Mouse (Mus musculus): ENCODE results near the gene Grb14.

The Grb14 gene

GRCm38 (mm10) chr2:64973819-64974441, 50.9 kb downstream of the Grb14 start:
- DNase-seq, result no peak

DNA sequence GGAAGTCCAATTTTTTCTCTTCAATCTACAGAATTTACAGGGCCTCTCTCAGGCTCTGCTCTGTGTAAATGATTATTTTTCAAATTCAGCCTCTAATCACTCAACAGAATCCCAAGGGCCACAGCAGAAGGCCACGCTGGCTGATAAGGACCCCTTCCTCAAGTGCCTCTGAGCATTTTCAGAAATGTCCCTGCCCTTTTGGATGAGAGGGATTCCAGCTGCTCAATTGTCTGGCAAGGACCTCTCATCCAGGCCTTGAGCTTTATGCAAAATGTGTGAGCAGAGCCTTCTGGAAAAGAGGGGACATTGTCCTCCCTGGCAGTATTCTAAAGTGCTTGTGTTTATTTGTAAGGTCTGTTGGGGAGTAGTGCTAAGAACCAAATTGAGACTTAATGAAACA, 51.7 kb downstream of the Grb14 start:
- DNase-seq, result no peak

GRCm38 (mm10) chr2:64971828-64972227, 53.0 kb downstream of the Grb14 start:
- DNase-seq, result no peak

GRCm38 (mm10) chr2:64970992-64971391, 53.8 kb downstream of the Grb14 start:
- DNase-seq, result no peak

GRCm38 (mm10) chr2:64966893-64967444, 57.8 kb downstream of the Grb14 start:
- DNase-seq, result no peak

DNA sequence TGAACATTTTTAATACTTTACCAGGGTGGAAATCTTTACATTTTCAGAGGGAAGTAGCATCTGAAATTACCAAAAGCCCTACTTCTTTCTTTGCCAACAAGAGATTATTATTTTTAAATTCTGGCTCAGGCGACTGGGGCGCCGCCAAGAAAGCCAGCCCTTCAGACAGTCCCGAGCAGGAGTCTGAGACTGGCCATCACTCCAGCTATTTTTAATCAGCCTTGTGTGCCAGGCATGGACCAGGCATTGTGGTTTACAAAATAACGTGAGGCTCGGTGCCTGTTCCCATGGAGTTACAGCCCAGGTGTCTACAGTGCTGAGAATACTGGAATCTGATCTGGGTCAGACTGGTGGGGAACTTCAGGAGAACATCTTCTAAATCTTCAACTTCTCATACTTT, 58.5 kb downstream of the Grb14 start:
- no peak for DNase-seq

DNA sequence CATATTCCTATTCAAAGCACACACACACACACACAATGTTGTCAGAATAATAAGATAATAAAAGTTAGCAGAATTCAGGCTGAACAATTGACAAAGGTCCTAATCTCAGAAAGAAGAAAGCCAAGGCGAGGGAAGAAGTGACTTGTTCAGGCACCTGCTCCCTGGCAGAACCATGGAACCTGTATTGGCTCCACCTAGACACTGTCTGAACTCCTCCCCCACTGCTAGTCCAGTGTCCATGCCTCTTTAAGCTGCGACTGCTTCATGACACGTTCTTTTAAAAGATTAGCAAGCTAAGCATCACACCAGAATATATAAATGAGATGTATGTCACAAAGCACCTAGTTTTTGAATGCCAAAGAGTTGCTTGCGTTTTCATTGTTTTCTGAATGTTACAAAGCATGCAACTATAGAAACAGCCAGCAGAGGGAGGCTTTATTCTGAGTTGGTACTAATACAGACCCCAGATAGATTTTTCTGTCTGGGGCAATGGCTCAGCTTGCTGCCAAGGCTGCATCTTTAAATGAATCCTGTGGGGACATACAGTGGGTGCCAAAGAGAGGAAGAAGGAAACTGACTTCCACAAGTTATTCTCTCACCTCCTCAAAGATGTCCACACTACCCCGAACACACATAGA, 59.4 kb downstream of the Grb14 start:
- peak; percentile 52 for DNase-seq

GRCm38 (mm10) chr2:64962196-64962595, 62.6 kb downstream of the Grb14 start:
- no peak for DNase-seq

DNA sequence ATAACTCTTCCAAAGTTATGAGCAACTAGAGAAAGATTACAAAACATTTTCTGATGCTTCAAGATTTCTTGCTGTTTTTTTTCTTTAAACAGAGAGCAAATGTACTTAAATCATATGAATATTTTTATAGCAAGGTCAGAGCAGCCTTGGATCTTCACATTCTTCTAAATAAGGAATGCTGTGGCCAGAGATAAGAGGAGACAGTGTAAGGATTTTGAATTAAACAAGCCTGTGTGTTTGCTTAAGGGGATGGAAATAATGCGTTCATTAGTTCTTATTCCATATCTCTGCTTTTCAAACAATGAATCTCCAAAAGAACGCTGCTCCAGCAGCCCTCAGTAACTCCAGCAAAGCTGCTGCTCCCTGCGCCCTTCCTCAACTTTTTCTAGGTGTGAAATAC, 63.4 kb downstream of the Grb14 start:
- no peak for DNase-seq

- no peak for DNase-seq
Observed at GRCm38 (mm10) chr2:64959657-64960056, 65.1 kb downstream of the Grb14 start.

DNA sequence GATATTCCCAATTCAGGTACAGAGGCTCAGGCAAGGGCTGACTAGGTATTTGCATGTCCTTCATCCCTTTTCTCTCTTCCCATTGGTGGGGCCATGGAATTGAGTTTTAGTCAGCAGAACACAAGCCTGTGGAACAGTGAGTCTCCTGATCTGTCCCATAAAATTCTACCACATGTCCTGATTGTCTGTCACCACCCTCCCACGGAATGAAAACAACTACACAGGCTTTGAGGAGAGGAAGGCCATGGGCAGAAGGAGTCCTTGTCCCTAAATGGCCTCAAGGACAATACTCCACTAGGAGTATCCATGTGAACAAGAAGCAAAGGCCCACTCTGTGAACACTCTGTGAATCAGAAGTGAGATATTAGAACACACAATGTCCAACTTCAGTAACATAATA, 69.3 kb downstream of the Grb14 start:
- DNase-seq, result no peak

- no peak for DNase-seq
Observed at GRCm38 (mm10) chr2:64949210-64949609, 75.6 kb downstream of the Grb14 start.

GRCm38 (mm10) chr2:64948418-64949169, 76.2 kb downstream of the Grb14 start:
- peak; percentile 31 for DNase-seq

DNA sequence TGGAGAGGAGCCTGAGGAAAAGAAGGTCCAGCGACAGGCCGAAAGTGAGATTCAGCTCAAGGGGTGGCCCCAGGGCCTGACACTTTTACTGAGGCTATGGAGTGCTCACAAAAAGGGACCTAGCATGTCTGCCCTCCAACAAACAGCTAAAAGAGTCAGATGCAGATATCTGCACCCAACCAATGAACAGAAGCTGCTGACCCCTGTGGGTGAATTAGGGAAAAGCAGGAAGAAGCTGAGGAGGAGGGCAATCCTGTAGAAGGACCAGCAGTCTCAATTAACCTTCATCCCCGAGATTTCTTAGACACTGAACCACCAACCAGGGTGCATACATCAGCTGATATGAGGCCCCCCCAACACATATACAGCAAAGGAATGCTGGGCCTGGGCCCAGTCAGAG, 77.3 kb downstream of the Grb14 start:
- DNase-seq, result no peak

- no peak for DNase-seq
Observed at GRCm38 (mm10) chr2:64920879-64921278, 103.9 kb downstream of the Grb14 start.

DNA sequence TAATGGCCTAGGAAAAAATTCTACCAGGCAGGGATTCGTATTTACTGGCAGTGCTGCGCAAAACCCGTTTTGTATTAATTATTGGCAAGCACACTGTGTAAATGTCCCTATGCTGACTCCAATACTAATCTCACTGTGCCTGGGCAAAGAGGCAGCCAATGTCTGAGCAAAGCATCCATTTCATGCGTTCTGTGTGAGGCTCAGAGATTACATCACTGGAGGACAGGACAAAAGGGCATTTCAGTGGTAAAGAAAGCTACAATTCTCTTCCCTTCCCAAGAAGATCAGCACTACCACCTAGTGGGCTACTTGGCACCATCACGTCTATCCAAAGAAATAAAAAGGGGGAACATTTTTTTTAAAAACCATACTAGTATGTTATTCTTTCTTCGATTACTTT, 109.3 kb downstream of the Grb14 start:
- DNase-seq, result peak; percentile 6

DNA sequence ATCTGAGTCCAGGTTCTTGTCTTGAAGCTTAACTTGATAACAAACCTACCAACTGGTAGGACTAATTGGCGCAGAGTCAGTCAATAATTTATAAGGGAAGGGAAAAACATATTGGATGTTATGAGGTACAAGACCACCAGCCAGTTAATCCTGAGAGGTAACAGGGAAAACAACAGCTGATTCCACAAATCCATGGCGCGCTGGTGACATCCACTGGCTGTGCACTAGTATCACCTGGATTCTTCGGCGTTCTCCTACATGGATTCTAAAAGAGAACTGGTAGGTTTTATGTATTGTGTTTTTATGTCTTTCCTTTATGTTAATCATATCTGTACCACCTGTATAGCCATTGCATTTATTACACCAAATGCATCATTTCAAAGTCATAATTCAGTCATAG, 119.9 kb downstream of the Grb14 start:
- no peak for DNase-seq

DNA sequence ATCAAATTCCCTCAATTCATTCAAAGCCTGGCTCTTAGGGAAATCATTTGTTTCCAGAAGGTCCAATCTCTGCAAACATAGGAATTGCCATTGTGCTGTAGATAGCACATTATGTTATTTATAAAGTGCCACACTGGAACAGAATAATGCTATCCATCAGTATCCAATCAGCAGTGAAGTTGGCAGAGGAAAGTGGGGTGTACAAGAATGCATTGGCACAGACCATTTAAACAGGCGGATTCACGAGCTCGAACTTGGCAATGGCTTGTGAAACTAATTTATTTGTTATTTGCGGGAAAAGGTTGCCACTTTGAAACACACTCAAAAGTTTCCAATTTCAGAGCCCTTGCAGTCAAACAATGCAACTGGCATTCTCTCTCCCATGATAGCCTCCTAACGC, 126.9 kb downstream of the Grb14 start:
- DNase-seq, result no peak

GRCm38 (mm10) chr2:64893233-64893632, 131.6 kb downstream of the Grb14 start:
- no peak for DNase-seq

DNA sequence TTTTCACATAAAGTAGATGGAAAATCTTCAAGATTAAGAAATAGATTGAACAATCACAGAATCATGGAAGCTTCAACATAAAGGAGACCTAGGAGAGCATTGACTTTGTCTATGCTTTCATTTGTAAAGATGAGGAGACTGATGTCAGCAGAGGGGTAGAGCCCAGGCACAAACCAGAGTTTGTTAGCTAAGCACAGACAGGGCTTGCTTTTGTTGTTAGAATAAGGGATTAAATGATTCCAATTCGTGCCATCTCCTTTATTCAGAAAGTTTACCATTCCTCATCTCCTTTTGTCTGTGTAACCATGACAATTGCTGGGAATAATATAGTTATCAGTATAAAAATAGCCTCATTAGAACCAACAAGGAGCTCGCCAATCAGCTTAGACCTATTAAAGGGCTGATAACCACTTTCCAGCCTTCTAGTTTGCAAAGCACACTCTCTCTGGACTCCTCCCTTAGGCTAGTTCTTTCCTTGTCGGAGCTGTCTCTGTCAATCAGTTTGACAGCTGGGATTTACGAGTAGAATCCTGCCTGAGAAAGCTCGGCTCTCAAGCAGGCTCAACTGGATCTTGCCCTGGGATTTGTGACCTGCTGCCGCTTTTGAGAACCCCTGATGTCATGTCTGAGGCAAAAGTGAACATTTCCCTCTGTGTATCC, 137.6 kb downstream of the Grb14 start:
- no peak for DNase-seq

DNA sequence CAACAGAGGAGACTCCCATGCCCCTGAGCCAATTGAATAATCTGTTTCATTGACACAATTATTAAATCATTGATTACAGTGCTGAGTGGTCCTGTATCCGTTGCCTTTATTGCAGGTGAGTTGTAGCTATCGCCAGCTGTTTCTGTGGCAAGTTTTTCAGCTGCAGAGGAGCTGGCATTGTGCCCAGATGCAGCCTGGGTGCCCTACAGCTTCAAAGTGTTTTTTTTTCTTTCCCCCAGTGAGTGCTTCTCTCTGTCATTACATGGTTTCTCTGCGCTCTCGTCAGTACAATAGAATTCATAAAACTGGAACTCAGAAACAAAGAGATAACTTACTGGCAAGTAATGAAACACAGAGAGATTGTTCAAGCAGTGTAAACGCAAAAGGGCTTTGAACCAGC, 139.1 kb downstream of the Grb14 start:
- peak; percentile 18 for DNase-seq

DNA sequence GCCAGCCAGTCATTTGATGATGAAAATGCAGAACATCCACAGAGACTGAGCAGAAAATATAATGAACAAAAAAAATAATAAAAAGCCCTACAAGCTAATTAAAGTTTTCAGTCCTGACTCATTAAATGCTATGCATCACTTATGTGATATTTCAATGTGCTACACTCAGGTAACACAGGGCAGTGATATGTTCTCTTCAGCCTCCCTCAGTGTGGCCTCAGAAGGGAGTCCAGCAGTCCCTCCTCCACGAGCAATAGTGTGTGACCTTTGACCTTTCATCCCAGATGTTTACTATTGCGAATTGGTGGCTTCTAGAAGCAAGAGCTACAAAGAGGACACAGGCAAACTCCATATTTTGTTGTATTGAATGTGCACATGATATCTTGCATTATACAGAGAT, 146.5 kb downstream of the Grb14 start:
- no peak for DNase-seq
